Mouse (Mus musculus) C2C12 (cell line): ENCODE measurements around the gene Sdk2. TPM values are rescaled to one million over a fixed set of nuclear protein-coding genes. Genes with fewer than 3 reads are reported as not detected.

Experiments
- H3K27me3 ChIP-seq: one replicate; pipeline ENCODE4 v1.6.1; 2011; ENCODE audit not compliant: control insufficient read depth, insufficient read depth, insufficient read length
- H3K36me3 ChIP-seq: one replicate; pipeline ENCODE4 v1.6.1; 2011; ENCODE audit not compliant: control insufficient read depth, insufficient read depth
- H3K4me3 ChIP-seq: one replicate; pipeline ENCODE4 v1.5.1; 2011; ENCODE audit warnings: mild to moderate bottlenecking, control low read depth; ENCODE audit not compliant: poor library complexity, insufficient read depth, severe bottlenecking
- H3K79me2 ChIP-seq: one replicate; pipeline ENCODE4 v1.6.1; 2011; ENCODE audit not compliant: control insufficient read depth, insufficient read depth
- H3K79me3 ChIP-seq: one replicate; pipeline ENCODE4 v1.6.1; 2011; ENCODE audit warnings: low read depth, control low read depth
- H3ac ChIP-seq: one replicate; pipeline ENCODE3; 2011; ENCODE audit warnings: low read depth; ENCODE audit not compliant: control insufficient read depth, insufficient read length
- CEBPB ChIP-seq: IDR thresholded peaks from one replicate; pipeline ENCODE4 v1.6.1; 2011; ENCODE audit warnings: low read depth, mild to moderate bottlenecking, control low read depth, moderate library complexity
- CTCF ChIP-seq: IDR thresholded peaks from one replicate; pipeline ENCODE4 v1.5.1; 2011; ENCODE audit not compliant: control insufficient read depth, insufficient read depth, insufficient read length
- FOSL1 ChIP-seq: IDR thresholded peaks from one replicate; pipeline ENCODE4 v1.8.0; 2011; ENCODE audit warnings: mild to moderate bottlenecking, low read length; ENCODE audit not compliant: poor library complexity, insufficient read depth, severe bottlenecking
- MAX ChIP-seq: IDR thresholded peaks from one replicate; pipeline ENCODE4 v1.6.1; 2011; ENCODE audit warnings: mild to moderate bottlenecking, control low read depth
- MYOD1 ChIP-seq: IDR thresholded peaks from one replicate; pipeline ENCODE4 v1.6.1; 2011; ENCODE audit warnings: low read depth; ENCODE audit not compliant: control insufficient read depth, insufficient read length
- MYOG ChIP-seq: IDR thresholded peaks from one replicate; pipeline ENCODE4 v1.6.1; 2011; ENCODE audit not compliant: control insufficient read depth, insufficient read length; ENCODE audit errors: extremely low read depth
- USF1 ChIP-seq: IDR thresholded peaks from one replicate; pipeline ENCODE4 v1.6.1; 2011; ENCODE audit warnings: low read depth, mild to moderate bottlenecking, control low read depth, moderate library complexity
- polyA plus RNA-seq: library from polyadenylated mRNA; unstranded; fragments of >200 nt; fragmentation: generic; extraction: Trizol; gene quantifications from one replicate; pipeline ENCODE4 v1.2.1, GENCODE M21; 2012; ENCODE audit warnings: missing spikeins

Sdk2 gene
- polyA plus RNA-seq, 1 experiment = 0.05 TPM

- Histone ChIP-seq H3ac (no peak overlapping the region), H3K79me2 (no peaks in the 10 kb centered on the region), H3K79me3 (no peaks in the 10 kb centered on the region), H3K36me3 (no peaks in the 10 kb centered on the region), H3K27me3 (no peaks in the 10 kb centered on the region), H3K4me3 (no peak overlapping the region)
- TF ChIP-seq CEBPB (no peak), CTCF (no peak), MYOD1 (no peak), FOSL1 (no peak), MAX (no peak), USF1 (no peak), MYOG (no peak)
These were observed 139.6 kb downstream of the Sdk2 start for GRCm38 (mm10) chr11:113927231-113927630.

GRCm38 (mm10) chr11:113923137-113923536 is 143.7 kb downstream of the Sdk2 start:
- no peak overlapping the region for H3K4me3 ChIP-seq
- no peaks in the 10 kb centered on the region for H3K27me3 ChIP-seq
- no peak for TF ChIP-seq MYOG
- TF ChIP-seq FOSL1 = no peak
- no peak for TF ChIP-seq USF1
- TF ChIP-seq MAX = no peak
- no peaks in the 10 kb centered on the region for H3K36me3 ChIP-seq
- no peaks in the 10 kb centered on the region for H3K79me3 ChIP-seq
- no peak overlapping the region for H3ac ChIP-seq
- no peaks in the 10 kb centered on the region for H3K79me2 ChIP-seq

GRCm38 (mm10) chr11:113903131-113903860 is 163.6 kb downstream of the Sdk2 start:
- Histone ChIP-seq H3K27me3 (no peaks in the 10 kb centered on the region), H3ac (no peak overlapping the region), H3K4me3 (no peak overlapping the region), H3K79me2 (no peaks in the 10 kb centered on the region), H3K79me3 (no peaks in the 10 kb centered on the region), H3K36me3 (no peaks in the 10 kb centered on the region)
- no peak for TF ChIP-seq USF1
- no peak for TF ChIP-seq MYOD1
- TF ChIP-seq CEBPB = no peak
- TF ChIP-seq CTCF = no peak
- no peak for TF ChIP-seq MAX
- no peak for TF ChIP-seq MYOG
- no peak for TF ChIP-seq FOSL1

GRCm38 (mm10) chr11:113901906-113902305 is 164.9 kb downstream of the Sdk2 start:
- Histone ChIP-seq H3K27me3 (no peaks in the 10 kb centered on the region), H3K4me3 (no peak overlapping the region), H3ac (no peak overlapping the region), H3K36me3 (no peaks in the 10 kb centered on the region), H3K79me3 (no peaks in the 10 kb centered on the region), H3K79me2 (no peaks in the 10 kb centered on the region)
- no peak for TF ChIP-seq MAX
- no peak for TF ChIP-seq MYOG
- no peak for TF ChIP-seq CTCF
- TF ChIP-seq MYOD1 = no peak
- TF ChIP-seq CEBPB = no peak
- TF ChIP-seq FOSL1 = no peak
- TF ChIP-seq USF1 = no peak

GRCm38 (mm10) chr11:113898671-113899070 is 168.2 kb downstream of the Sdk2 start:
- Histone ChIP-seq H3K79me2 (no peaks in the 10 kb centered on the region), H3ac (no peak overlapping the region), H3K79me3 (no peaks in the 10 kb centered on the region), H3K4me3 (no peak overlapping the region), H3K36me3 (no peaks in the 10 kb centered on the region), H3K27me3 (no peaks in the 10 kb centered on the region)
- TF ChIP-seq FOSL1 (no peak), MYOD1 (no peak), MYOG (no peak), MAX (no peak), CTCF (no peak)

GRCm38 (mm10) chr11:113896006-113896405 is 170.8 kb downstream of the Sdk2 start:
- no peaks in the 10 kb centered on the region for H3K79me2 ChIP-seq
- H3K27me3 ChIP-seq = no peaks in the 10 kb centered on the region
- no peaks in the 10 kb centered on the region for H3K36me3 ChIP-seq
- no peak for TF ChIP-seq CEBPB
- no peak for TF ChIP-seq MYOG
- no peak for TF ChIP-seq FOSL1
- no peak for TF ChIP-seq CTCF
- no peak for TF ChIP-seq MYOD1
- no peak for TF ChIP-seq MAX
- no peak for TF ChIP-seq USF1
- H3K79me3 ChIP-seq = no peaks in the 10 kb centered on the region
- no peak overlapping the region for H3ac ChIP-seq
- no peak overlapping the region for H3K4me3 ChIP-seq
